Comparison of ENCODE assay signal across 1 mouse cellular context in the genomic region with DNA sequence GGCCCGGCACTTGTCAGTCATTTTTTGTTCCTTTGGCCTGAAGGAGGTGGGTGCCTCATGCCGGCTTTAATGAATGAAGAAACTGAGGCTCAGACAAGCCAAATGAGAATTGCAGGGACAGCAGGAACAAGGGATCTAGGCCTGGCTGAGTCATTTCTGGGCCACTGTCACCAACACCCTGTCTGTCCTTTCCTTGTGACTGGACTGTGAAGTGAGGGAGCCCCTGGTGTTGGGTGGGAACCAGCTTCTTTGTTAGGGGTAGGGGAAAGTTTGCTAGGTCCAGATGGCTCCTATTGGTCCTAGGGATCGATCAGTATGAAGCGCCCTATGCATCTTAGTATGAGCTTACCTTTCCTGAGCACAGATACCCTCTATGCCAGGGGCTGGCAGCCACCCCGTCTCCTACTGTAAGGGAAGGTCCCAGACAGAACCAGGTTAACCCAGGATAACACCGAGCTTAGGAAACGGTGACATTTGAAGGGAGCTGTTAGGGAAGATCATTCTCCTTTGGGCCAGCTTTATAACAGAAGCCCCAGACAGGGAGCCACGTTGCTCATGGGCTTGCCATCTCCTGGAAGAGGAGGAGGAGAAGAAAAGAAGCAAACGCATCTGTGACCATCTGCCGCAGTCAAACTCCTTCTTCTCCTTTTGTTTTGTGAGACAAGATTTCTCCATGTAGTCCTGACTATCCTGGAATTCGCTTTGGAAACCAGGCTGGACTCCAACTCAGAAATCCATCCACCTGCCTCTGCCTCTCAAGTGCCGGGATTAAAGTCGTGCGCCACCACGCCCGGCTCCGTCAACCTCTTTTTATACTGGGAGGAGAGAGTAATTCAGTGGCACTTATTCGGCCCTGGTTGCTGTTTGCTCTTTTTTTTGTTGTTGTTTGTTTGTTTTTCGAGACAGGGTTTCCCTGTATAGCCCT.
TF ChIP-seq lines count a peak whose summit lies in the region.

No protein-coding gene starts in this region.

TF ChIP-seq in MEL, 35 proteins besides CTCF, POLR2A, EP300 and RAD21:
- TF ChIP-seq ZC3H11A (IDR thresholded peaks at IDR 0.05; ENCODE audit: low read depth, low read length) (no peak), ZNF384 (IDR thresholded peaks at IDR 0.05; ENCODE audit: low read depth, low read length) (no peak), ELF1 (IDR thresholded peaks at IDR 0.05; ENCODE audit: low read depth, low read length) (no peak), MAFK (IDR thresholded peaks at IDR 0.05; ENCODE audit: borderline replicate concordance, low read depth, low read length) (no peak), USF2 (IDR thresholded peaks at IDR 0.05; ENCODE audit: borderline replicate concordance in 1 of 2, insufficient read depth in 1 of 2, low read depth in 1 of 2, low read length in 2 of 2) (no peak), TBP (IDR thresholded peaks at IDR 0.05; ENCODE audit: low read depth, low read length) (no peak), ZMIZ1 (IDR thresholded peaks at IDR 0.05; ENCODE audit: low read depth, low read length) (no peak), CHD1 (IDR thresholded peaks at IDR 0.05; ENCODE audit: low read depth, low read length) (no peak), NELFE (IDR thresholded peaks at IDR 0.05; ENCODE audit: low read depth, low read length) (no peak), RCOR1 (IDR thresholded peaks at IDR 0.05; ENCODE audit: low read depth, low read length) (no peak), POLR2AphosphoS5 (IDR thresholded peaks at IDR 0.05; ENCODE audit: borderline replicate concordance, low read depth, low read length) (no peak), GABPA (IDR thresholded peaks at IDR 0.05; ENCODE audit: low read depth, low read length) (no peak)
TF ChIP-seq in MEL: peak in this region for 0.
